Mouse (Mus musculus) forebrain, embryonic 13.5 days (tissue): ENCODE measurements around the gene Gm340. TPM values are rescaled to one million over a fixed set of nuclear protein-coding genes. Genes with fewer than 3 reads are reported as not detected.

ENCODE experiments used
- ATAC-seq: fragments of 200-750 bp; cut with Nextera tagmentation; 2 replicates; pipeline ENCODE4 v1.8.0; 2017
- H3K27ac ChIP-seq: fragments of 300-500 bp; sonication (generic); 2 replicates; pipeline ENCODE4 v1.5.1; 2015; ENCODE audit warnings: inconsistent platforms, mild to moderate bottlenecking, moderate library complexity
- H3K27me3 ChIP-seq: fragments of 300-500 bp; sonication (generic); 2 replicates; pipeline ENCODE4 v1.6.1; 2015; ENCODE audit warnings: mild to moderate bottlenecking, inconsistent platforms
- H3K36me3 ChIP-seq: fragments of 300-500 bp; sonication (generic); 2 replicates; pipeline ENCODE4 v1.6.1; 2015; ENCODE audit warnings: mild to moderate bottlenecking, inconsistent platforms; ENCODE audit not compliant: poor library complexity, severe bottlenecking
- H3K4me1 ChIP-seq: fragments of 300-500 bp; sonication (generic); 2 replicates; pipeline ENCODE4 v1.6.1; 2015; ENCODE audit warnings: inconsistent platforms
- H3K4me2 ChIP-seq: fragments of 300-500 bp; sonication (generic); 2 replicates; pipeline ENCODE4 v1.6.1; 2015; ENCODE audit warnings: inconsistent platforms, mild to moderate bottlenecking, moderate library complexity
- H3K4me3 ChIP-seq: fragments of 300-500 bp; sonication (generic); 2 replicates; pipeline ENCODE4 v1.5.1; 2015; ENCODE audit warnings: mild to moderate bottlenecking, inconsistent platforms
- H3K9ac ChIP-seq: fragments of 300-500 bp; sonication (generic); 2 replicates; pipeline ENCODE4 v1.6.1; 2015; ENCODE audit warnings: mild to moderate bottlenecking, inconsistent platforms
- H3K9me3 ChIP-seq: fragments of 300-500 bp; sonication (generic); replicated peaks from 2 replicates; pipeline ENCODE4 v1.6.1; 2016; ENCODE audit warnings: inconsistent platforms
- WGBS: fragments of 180-500 bp; shearing (Covaris S2); methylation state at CpG from one replicate; pipeline ENCODE4 v1.1.7; 2015; 5-methylcytosine and 5-hydroxymethylcytosine counted together
- microRNA-seq: library from miRNA; unstranded; fragments of <30 nt; microRNA quantifications from one replicate; pipeline ENCODE4, GENCODE M21; 2016
- polyA plus RNA-seq: library from polyadenylated mRNA; unstranded; fragments of >200 nt; fragmentation: Nextera tagmentation; extraction: Ambion mirVana; gene quantifications from 2 replicates; pipeline ENCODE4 v1.2.1, GENCODE M21; 2015

Gene Gm340
- polyA plus RNA-seq, 1 experiment from 2014 or later: 2.8 TPM

DNA sequence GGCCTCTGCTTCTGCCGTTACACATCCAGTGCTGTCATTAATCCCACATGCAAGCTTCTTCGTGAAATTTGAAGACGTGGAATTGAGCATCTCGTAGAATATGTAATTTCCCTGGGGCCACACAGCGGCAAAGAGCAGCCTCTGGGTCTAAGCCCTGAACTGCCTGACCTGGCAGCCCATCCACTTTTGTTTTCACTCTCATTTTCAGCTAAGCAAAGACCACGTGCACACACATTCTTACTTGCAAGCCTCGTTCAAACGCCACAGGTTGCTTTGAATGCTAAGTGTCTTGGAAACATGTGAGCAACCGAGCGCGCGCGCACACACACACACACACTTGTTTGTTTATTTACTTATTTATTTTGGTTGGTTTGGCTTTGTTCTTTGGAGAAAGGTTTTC is 34.9 kb downstream of the Gm340 start:
- Histone ChIP-seq H3K9ac (no peak overlapping the region), H3K36me3 (no peaks in the 10 kb centered on the region), H3K9me3 (no peaks in the 10 kb centered on the region), H3K27ac (no peak overlapping the region), H3K4me3 (no peak overlapping the region), H3K27me3 (peaks cover 10% of the 10 kb centered on the region; the same call in 1 of the 2 replicates), H3K4me2 (no peak overlapping the region), H3K4me1 (peaks cover 48% of the 10 kb centered on the region)
- 72% methylated on average over 13 of the region's 13 CpGs for WGBS
- no peak for ATAC-seq

DNA sequence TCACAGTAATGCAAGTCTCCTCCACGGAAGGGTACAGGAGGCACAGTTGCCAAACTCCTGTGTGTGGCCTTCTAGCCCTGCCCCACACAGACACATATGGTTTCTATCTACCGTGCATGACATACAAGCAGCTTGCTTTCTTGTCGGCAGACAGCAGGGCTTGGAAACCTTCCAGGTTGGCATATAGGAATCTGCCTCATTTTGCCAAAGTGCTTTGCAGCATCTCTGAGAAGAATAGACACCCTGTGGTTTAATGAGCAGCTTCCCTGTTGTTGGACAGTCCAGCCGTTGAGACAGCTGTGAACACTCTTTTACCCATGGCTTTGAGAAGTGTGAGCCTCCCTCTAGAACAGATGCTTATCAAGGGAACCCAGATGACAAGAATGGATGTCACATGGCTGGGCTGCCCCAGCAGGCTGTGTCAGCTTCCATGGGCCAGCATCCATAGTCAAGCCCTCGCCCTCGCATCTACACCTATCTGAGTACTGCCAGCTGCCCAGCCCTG is 36.0 kb downstream of the Gm340 start:
- H3K36me3 ChIP-seq: 0 out of 2 replicates have a peak, but pooled peaks cover under 1% of the 10 kb centered on the region
- no peak overlapping the region for H3K9ac ChIP-seq
- peak; percentile 71 for ATAC-seq
- no peaks in the 10 kb centered on the region for H3K9me3 ChIP-seq
- H3K4me2 ChIP-seq: no peak overlapping the region
- peaks cover 10% of the 10 kb centered on the region; the same call in 1 of the 2 replicates for H3K27me3 ChIP-seq
- WGBS: 43% methylated on average over 6 of the region's 6 CpGs
- peak overlapping the region; percentile 72; the same call in 1 of the 2 replicates for H3K27ac ChIP-seq
- peaks cover 44% of the 10 kb centered on the region for H3K4me1 ChIP-seq
- no peak overlapping the region for H3K4me3 ChIP-seq

GRCm38 (mm10) chr19:41618771-41619385 is 36.7 kb downstream of the Gm340 start:
- peak overlapping the region; percentile 72; the same call in 1 of the 2 replicates for H3K27ac ChIP-seq
- WGBS: 83% methylated on average over 19 of the region's 19 CpGs
- H3K27me3 ChIP-seq: peaks cover 10% of the 10 kb centered on the region; the same call in 1 of the 2 replicates
- H3K4me2 ChIP-seq: no peak overlapping the region
- no peaks in the 10 kb centered on the region for H3K9me3 ChIP-seq
- peak; percentile 1; the same call in 1 of the 2 replicates for ATAC-seq
- peaks cover 38% of the 10 kb centered on the region for H3K4me1 ChIP-seq
- H3K4me3 ChIP-seq: no peak overlapping the region
- 0 out of 2 replicates have a peak, but pooled peaks cover 8% of the 10 kb centered on the region for H3K36me3 ChIP-seq
- H3K9ac ChIP-seq: no peak overlapping the region

DNA sequence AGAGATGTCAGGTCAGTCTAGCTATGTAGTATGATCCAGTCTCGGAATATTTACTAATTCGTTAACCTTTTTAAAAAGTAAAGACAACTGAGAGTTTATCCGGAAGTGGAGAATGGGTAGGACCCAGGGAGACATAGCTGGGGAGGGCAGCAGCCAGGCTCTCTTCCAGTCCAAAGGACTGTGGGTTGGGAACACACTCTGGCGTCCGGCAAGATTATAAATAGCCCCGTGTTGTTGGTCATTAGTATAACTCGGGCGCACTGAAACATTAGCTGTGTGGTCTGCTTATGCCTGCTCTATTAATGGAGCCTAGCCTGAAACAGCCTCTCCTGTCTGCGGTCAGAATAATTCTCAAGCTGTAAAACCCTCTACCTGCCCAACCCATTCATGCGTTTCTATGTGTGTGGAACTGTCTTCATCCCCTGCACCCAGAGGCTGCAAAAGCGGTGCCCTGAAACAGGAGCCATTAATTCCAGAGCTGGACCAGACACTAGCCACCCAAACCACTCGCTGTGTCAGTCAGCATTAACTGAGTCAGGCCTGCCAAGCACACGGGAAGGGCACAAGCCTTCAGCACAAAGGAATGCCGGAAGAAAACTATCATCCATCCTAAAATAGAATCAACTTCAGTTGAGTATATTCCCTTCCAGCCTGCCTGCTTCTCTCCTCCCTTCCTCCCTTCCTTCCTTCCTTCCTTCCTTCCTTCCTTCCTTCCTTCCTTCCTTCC is 38.4 kb downstream of the Gm340 start:
- Histone ChIP-seq H3K4me3 (no peak overlapping the region), H3K4me1 (peaks cover 24% of the 10 kb centered on the region), H3K27ac (no peak overlapping the region), H3K27me3 (peaks cover 3% of the 10 kb centered on the region; the same call in 1 of the 2 replicates), H3K9me3 (peaks cover 4% of the 10 kb centered on the region; the same call in 1 of the 2 replicates), H3K36me3 (peaks cover 24% of the 10 kb centered on the region), H3K4me2 (no peak overlapping the region), H3K9ac (no peak overlapping the region)
- WGBS: 85% methylated on average over 14 of the region's 14 CpGs
- no peak for ATAC-seq

GRCm38 (mm10) chr19:41628970-41629369 is 46.8 kb downstream of the Gm340 start:
- Histone ChIP-seq H3K27me3 (peaks cover 3% of the 10 kb centered on the region; the same call in 1 of the 2 replicates), H3K4me2 (no peak overlapping the region), H3K27ac (no peak overlapping the region), H3K36me3 (peaks cover 40% of the 10 kb centered on the region), H3K4me3 (no peak overlapping the region), H3K9ac (no peak overlapping the region), H3K4me1 (peaks cover 12% of the 10 kb centered on the region; the same call in 1 of the 2 replicates), H3K9me3 (peaks cover 4% of the 10 kb centered on the region; the same call in 1 of the 2 replicates)
- ATAC-seq: peak; percentile 20; the same call in 1 of the 2 replicates
- 58% methylated on average over 11 of the region's 11 CpGs for WGBS

- H3K4me1 ChIP-seq: peaks cover 12% of the 10 kb centered on the region; the same call in 1 of the 2 replicates
- peaks cover 37% of the 10 kb centered on the region for H3K36me3 ChIP-seq
- no peak overlapping the region for H3K27ac ChIP-seq
- H3K9me3 ChIP-seq: peaks cover 4% of the 10 kb centered on the region; the same call in 1 of the 2 replicates
- H3K4me2 ChIP-seq: no peak overlapping the region
- H3K4me3 ChIP-seq: no peak overlapping the region
- WGBS: 40% methylated on average over 5 of the region's 5 CpGs
- peak; percentile 75 for ATAC-seq
- no peak overlapping the region for H3K9ac ChIP-seq
- H3K27me3 ChIP-seq: peaks cover 3% of the 10 kb centered on the region; the same call in 1 of the 2 replicates
Observed at GRCm38 (mm10) chr19:41629532-41629931, 47.4 kb downstream of the Gm340 start.

DNA sequence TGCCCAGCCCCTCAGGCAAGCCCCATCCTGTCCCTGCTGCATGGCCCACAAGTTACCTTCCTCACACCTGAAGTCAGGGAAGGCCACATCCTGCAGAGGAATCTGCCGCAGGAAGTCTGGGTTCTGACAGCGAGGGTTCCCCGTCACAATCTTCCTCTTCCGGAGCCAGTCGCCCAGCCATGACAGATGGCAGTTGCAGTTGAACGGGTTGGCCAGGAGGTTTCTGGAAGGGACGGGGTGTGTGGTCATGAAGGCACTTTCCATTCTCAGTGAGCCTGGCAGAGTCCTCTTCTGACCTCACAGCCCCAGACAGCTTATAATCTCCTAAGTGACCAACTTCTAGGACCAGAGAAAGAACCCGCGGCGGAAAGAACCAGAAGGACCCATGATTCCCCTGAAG is 51.9 kb downstream of the Gm340 start:
- 95% methylated on average over 10 of the region's 10 CpGs for WGBS
- Histone ChIP-seq H3K9ac (no peak overlapping the region), H3K4me3 (no peak overlapping the region), H3K27ac (no peak overlapping the region), H3K9me3 (no peaks in the 10 kb centered on the region), H3K36me3 (peaks cover 5% of the 10 kb centered on the region; the same call in 1 of the 2 replicates), H3K27me3 (0 out of 2 replicates have a peak, but pooled peaks cover 3% of the 10 kb centered on the region), H3K4me1 (peaks cover 8% of the 10 kb centered on the region; the same call in 1 of the 2 replicates), H3K4me2 (no peak overlapping the region)
- no peak for ATAC-seq

- H3K36me3 ChIP-seq: peaks cover 5% of the 10 kb centered on the region; the same call in 1 of the 2 replicates
- no peak overlapping the region for H3K4me3 ChIP-seq
- H3K9ac ChIP-seq: no peak overlapping the region
- H3K27me3 ChIP-seq: 0 out of 2 replicates have a peak, but pooled peaks cover 3% of the 10 kb centered on the region
- no peak for ATAC-seq
- no peak overlapping the region for H3K27ac ChIP-seq
- peaks cover 3% of the 10 kb centered on the region; the same call in 1 of the 2 replicates for H3K4me1 ChIP-seq
- WGBS: 53% methylated on average over 6 of the region's 6 CpGs
- no peak overlapping the region for H3K4me2 ChIP-seq
- no peaks in the 10 kb centered on the region for H3K9me3 ChIP-seq
Observed at GRCm38 (mm10) chr19:41634999-41635398, 52.8 kb downstream of the Gm340 start.

Small RNA genes lying within 50 kb of the gene (microRNA-seq; reads per million reads assigned to microRNA genes)
- gene Mir8091: not detected

Other genes with a start within 250 kb of the Gm340 start
- gene Pik3ap1, start 197.3 kb upstream of the Gm340 start, polyA plus RNA-seq: 0.99 and 1.1 TPM in 2 replicates
- 28.4 and 30.4 TPM in 2 replicates for gene Lcor, start 99.7 kb upstream of the Gm340 start, polyA plus RNA-seq
- 13.9 and 14.4 TPM in 2 replicates for gene Slit1, start 161.3 kb downstream of the Gm340 start, polyA plus RNA-seq
- 20.4 and 21.5 TPM in 2 replicates for gene Arhgap19, start 219.7 kb downstream of the Gm340 start, polyA plus RNA-seq
- gene Frat1, start 247.6 kb downstream of the Gm340 start, polyA plus RNA-seq: 25.7 and 27.3 TPM in 2 replicates